Mouse (Mus musculus) bone marrow macrophage, adult 2 months (primary cell): ENCODE data around the gene Pkn3.

Experiments used
- CTCF ChIP-seq: IDR thresholded peaks from 2 replicates; pipeline ENCODE4 v1.5.1; 2012; ENCODE audit warnings: low read depth, mild to moderate bottlenecking, low read length, moderate library complexity
- POLR2A ChIP-seq: IDR thresholded peaks from 2 replicates; pipeline ENCODE4 v1.6.1; 2012; ENCODE audit warnings: mild to moderate bottlenecking, low read depth, low read length, borderline replicate concordance

- TF ChIP-seq CTCF (no peak), POLR2A (no peak)
These were observed 51.3 kb downstream of the Pkn3 start for GRCm38 (mm10) chr2:30128789-30129188.
